Mouse (Mus musculus) liver, embryonic 14.5 days (tissue): ENCODE measurements around the gene Btg2.

Experiments used
- CTCF ChIP-seq: IDR thresholded peaks from 2 replicates; pipeline ENCODE4 v1.5.1; 2016; ENCODE audit warnings: antibody characterized with exemption, low read depth, control low read depth
- EP300 ChIP-seq: IDR thresholded peaks from 2 replicates; pipeline ENCODE4 v1.6.1; 2016; ENCODE audit warnings: antibody characterized with exemption, low read depth

DNA sequence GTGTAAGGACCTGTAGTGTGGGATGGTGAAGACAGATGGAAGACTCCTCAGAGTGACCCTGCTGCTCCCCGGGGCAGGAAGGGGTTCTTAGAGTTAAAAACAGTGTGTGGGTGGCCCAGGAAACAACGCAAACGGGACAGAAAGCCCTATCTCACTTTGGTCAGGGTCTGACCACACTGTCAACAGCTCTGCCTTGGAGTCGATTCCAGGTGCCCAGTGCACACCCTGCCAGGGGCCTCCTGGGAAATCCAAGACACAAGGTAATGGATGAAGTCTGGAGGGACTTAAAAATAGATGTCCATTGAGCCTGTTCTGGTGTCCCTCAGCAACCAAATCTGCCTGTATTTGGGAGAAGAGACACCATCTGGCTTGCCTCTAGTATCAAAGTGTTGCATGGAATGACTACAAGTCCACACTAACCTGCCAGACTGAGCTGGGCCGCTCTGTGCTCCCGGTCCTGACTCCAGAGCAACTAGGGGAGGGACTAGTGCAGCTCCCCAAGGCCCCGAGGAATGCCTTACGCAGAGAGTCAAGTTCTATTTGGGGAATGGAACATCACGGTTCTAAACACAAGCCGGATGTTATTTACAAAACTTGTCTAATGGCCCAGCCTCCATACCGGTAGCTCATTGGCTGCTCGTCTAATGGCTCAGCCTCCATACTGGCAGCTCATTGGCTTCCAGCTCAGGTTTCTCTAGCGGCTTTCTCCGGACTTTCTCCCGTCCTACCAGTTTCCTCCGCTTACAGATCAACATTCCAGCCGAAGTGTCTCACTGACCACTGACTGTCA, 20.0 kb upstream of the Btg2 start:
- TF ChIP-seq CTCF (no peak; the same call in 1 of the 2 replicates), EP300 (0 out of 2 replicates have a peak, but pooled peaks have one; percentile 15)
